ENCODE assay signal across 9 mouse cellular contexts in genomic region chr12:102422065-102422464, GRCm38 (mm10). TPM values are rescaled to one million over a fixed set of nuclear protein-coding genes. Genes with fewer than 3 reads are reported as not detected.
DNase-seq lines count a peak whose midpoint lies in the region; ATAC-seq lines count a peak whose summit lies in the region.
"Had no signal": no experiment of that assay in that cellular context is flagged by ENCODE, and none has a peak within 500 bp of the region (broad histone marks: within the 10 kb centered on the region; RNA-seq: fewer than 3 reads in every experiment).

No protein-coding gene starts in this region.

- H3K4me2 ChIP-seq in forebrain, embryonic 16.5 days (ENCODE audit: low read length), result no peak overlapping the region
- H3K4me2 ChIP-seq in forebrain, embryonic 13.5 days, result no peak overlapping the region
- H3K4me2 ChIP-seq: limb, embryonic 15.5 days had no signal

- DNase-seq in frontal cortex, postnatal 25 days (ENCODE audit: low spot score in 2 of 2), result no peak
- peak; percentile 49 for DNase-seq in adrenal gland, postnatal 25 days
- peak; percentile 88 to 90 for DNase-seq in heart, postnatal 10 days
- peak; percentile 74 for DNase-seq in lung, postnatal 14 days
- DNase-seq in embryo, embryonic 10.5 days (ENCODE audit: low spot score), result no peak

- 84% methylated on average over 6 of the region's 6 CpGs for WGBS in forebrain, embryonic 16.5 days
- WGBS in forebrain, embryonic 13.5 days, result 83% methylated on average over 6 of the region's 6 CpGs

- H3K4me3 ChIP-seq in forebrain, embryonic 16.5 days (replicated peaks; ENCODE audit: low read length), result no peak overlapping the region
- no peak overlapping the region for H3K4me3 ChIP-seq in forebrain, embryonic 13.5 days
- H3K4me3 ChIP-seq: limb, embryonic 15.5 days had no signal

- H3K9me3 ChIP-seq in forebrain, embryonic 16.5 days (ENCODE audit: control insufficient read depth, low read length), result no peaks in the 10 kb centered on the region
- H3K9me3 ChIP-seq in forebrain, embryonic 13.5 days (replicated peaks), result no peaks in the 10 kb centered on the region
- H3K9me3 ChIP-seq: limb, embryonic 15.5 days had no signal

- H3K9ac ChIP-seq in forebrain, embryonic 16.5 days (replicated peaks; ENCODE audit: low read depth, low read length), result no peak overlapping the region
- no peak overlapping the region for H3K9ac ChIP-seq in forebrain, embryonic 13.5 days
- H3K9ac ChIP-seq: limb, embryonic 15.5 days had no signal

- H3K36me3 ChIP-seq in forebrain, embryonic 16.5 days (ENCODE audit: control insufficient read depth, insufficient read depth), result no peaks in the 10 kb centered on the region; the same call in 1 of the 2 replicates
- H3K36me3 ChIP-seq in forebrain, embryonic 13.5 days (ENCODE audit: poor library complexity, severe bottlenecking), result peaks cover 17% of the 10 kb centered on the region

- H3K27ac ChIP-seq in forebrain, embryonic 16.5 days (ENCODE audit: low read length), result no peak overlapping the region
- H3K27ac ChIP-seq in forebrain, embryonic 13.5 days, result no peak overlapping the region
- H3K27ac ChIP-seq: limb, embryonic 15.5 days had no signal

- no peaks in the 10 kb centered on the region for H3K27me3 ChIP-seq in forebrain, embryonic 16.5 days (replicated peaks; ENCODE audit: control insufficient read depth, insufficient read depth, low read length)
- no peaks in the 10 kb centered on the region for H3K27me3 ChIP-seq in forebrain, embryonic 13.5 days
- H3K27me3 ChIP-seq: limb, embryonic 15.5 days had no signal

- peaks cover 3% of the 10 kb centered on the region; the same call in 1 of the 2 replicates for H3K4me1 ChIP-seq in forebrain, embryonic 16.5 days (replicated peaks; ENCODE audit: control insufficient read depth, insufficient read depth, low read length)
- H3K4me1 ChIP-seq in forebrain, embryonic 13.5 days, result peaks cover 5% of the 10 kb centered on the region

- intact Hi-C loops in heart, postnatal 10 days (cut with DNase I), result no loop called here

- peak; percentile 77 for ATAC-seq in frontal cortex, adult (ENCODE audit: low TSS enrichment)
- ATAC-seq in forebrain, embryonic 16.5 days, result no peak
- ATAC-seq in forebrain, embryonic 13.5 days, result no peak

RNA-seq across cellular contexts. Expression of gene Lgmn, which starts 17.5 kb away (rescaled TPM):
- 110 and 136 TPM in 2 replicates for total RNA-seq in adrenal gland, postnatal 25 days (2021)
- total RNA-seq in heart, postnatal 10 days (2021), result 10 to 100 TPM; 93.2 to 94.9 TPM
- 70.3 and 78.8 TPM in 2 replicates for polyA plus RNA-seq in forebrain, embryonic 16.5 days (2015; fragmentation: Nextera tagmentation; extraction: Ambion mirVana)
- 47.9 and 48.4 TPM in 2 replicates for polyA plus RNA-seq in forebrain, embryonic 13.5 days (2015; fragmentation: Nextera tagmentation; extraction: Ambion mirVana)

RNA-seq across cellular contexts. Expression of gene Golga5, which starts 46.9 kb away (rescaled TPM):
- total RNA-seq in adrenal gland, postnatal 25 days (2021), result 44.1 and 51.4 TPM in 2 replicates
- 10 to 100 TPM; 24.5 to 25.9 TPM for total RNA-seq in heart, postnatal 10 days (2021)
- polyA plus RNA-seq in forebrain, embryonic 16.5 days (2015; fragmentation: Nextera tagmentation; extraction: Ambion mirVana), result 33.2 and 35.5 TPM in 2 replicates
- polyA plus RNA-seq in forebrain, embryonic 13.5 days (2015; fragmentation: Nextera tagmentation; extraction: Ambion mirVana), result 29.2 and 30.5 TPM in 2 replicates

Comparison
In these comparisons a context has a peak if more than half of its experiments do, and no peak if none do; other contexts are left out.
1. DNase-seq: peak in adrenal gland, postnatal 25 days (single experiment), heart, postnatal 10 days (2 of 2) and lung, postnatal 14 days (single experiment); none in frontal cortex, postnatal 25 days (0 of 2) and embryo, embryonic 10.5 days (single experiment).